Mouse (Mus musculus): Measurements from ENCODE around the gene Bcar1.

The Bcar1 gene

GRCm38 (mm10) chr8:111716603-111717487 is 26.8 kb downstream of the Bcar1 start:
- no peak for DNase-seq (ENCODE audit: low read depth, low spot score)

- DNase-seq (ENCODE audit: low read depth, low spot score), result no peak
Measured at GRCm38 (mm10) chr8:111715514-111715913, 28.1 kb downstream of the Bcar1 start.

- DNase-seq (ENCODE audit: low read depth, low spot score), result no peak
Measured at GRCm38 (mm10) chr8:111714295-111714694, 29.3 kb downstream of the Bcar1 start.

GRCm38 (mm10) chr8:111713817-111714216 is 29.8 kb downstream of the Bcar1 start:
- no peak for DNase-seq (ENCODE audit: low read depth, low spot score)

GRCm38 (mm10) chr8:111713291-111713690 is 30.3 kb downstream of the Bcar1 start:
- no peak for DNase-seq (ENCODE audit: low read depth, low spot score)

- DNase-seq (ENCODE audit: low read depth, low spot score), result no peak
Measured at GRCm38 (mm10) chr8:111712588-111712987, 31.0 kb downstream of the Bcar1 start.

- DNase-seq (ENCODE audit: low read depth, low spot score), result no peak
Measured at GRCm38 (mm10) chr8:111712135-111712534, 31.5 kb downstream of the Bcar1 start.

- DNase-seq (ENCODE audit: low read depth, low spot score), result no peak
Measured at GRCm38 (mm10) chr8:111710777-111711485, 32.7 kb downstream of the Bcar1 start.

GRCm38 (mm10) chr8:111709223-111709622 is 34.4 kb downstream of the Bcar1 start:
- no peak for DNase-seq (ENCODE audit: low read depth, low spot score)

- DNase-seq (ENCODE audit: low read depth, low spot score), result no peak
Measured at GRCm38 (mm10) chr8:111708265-111708664, 35.3 kb downstream of the Bcar1 start.

- no peak for DNase-seq (ENCODE audit: low read depth, low spot score)
Measured at GRCm38 (mm10) chr8:111705699-111706098, 37.9 kb downstream of the Bcar1 start.

GRCm38 (mm10) chr8:111705222-111705621 is 38.4 kb downstream of the Bcar1 start:
- DNase-seq (ENCODE audit: low read depth, low spot score), result no peak

GRCm38 (mm10) chr8:111704585-111704984 is 39.0 kb downstream of the Bcar1 start:
- DNase-seq (ENCODE audit: low read depth, low spot score), result no peak

GRCm38 (mm10) chr8:111701380-111701779 is 42.2 kb downstream of the Bcar1 start:
- no peak for DNase-seq (ENCODE audit: low read depth, low spot score)

- DNase-seq (ENCODE audit: low read depth, low spot score), result no peak
Measured at GRCm38 (mm10) chr8:111700740-111701139, 42.9 kb downstream of the Bcar1 start.

GRCm38 (mm10) chr8:111700201-111700600 is 43.4 kb downstream of the Bcar1 start:
- no peak for DNase-seq (ENCODE audit: low read depth, low spot score)

- no peak for DNase-seq (ENCODE audit: low read depth, low spot score)
Measured at GRCm38 (mm10) chr8:111699035-111699434, 44.6 kb downstream of the Bcar1 start.

- DNase-seq (ENCODE audit: low read depth, low spot score), result no peak
Measured at GRCm38 (mm10) chr8:111697655-111698054, 46.0 kb downstream of the Bcar1 start.

GRCm38 (mm10) chr8:111695441-111695840 is 48.2 kb downstream of the Bcar1 start:
- no peak for DNase-seq (ENCODE audit: low read depth, low spot score)

- peak; percentile 54 for DNase-seq (ENCODE audit: low read depth, low spot score)
Measured at GRCm38 (mm10) chr8:111693261-111693741, 50.3 kb downstream of the Bcar1 start.

- no peak for DNase-seq (ENCODE audit: low read depth, low spot score)
Measured at GRCm38 (mm10) chr8:111690960-111691445, 52.6 kb downstream of the Bcar1 start, which contains the start of gene Ctrb1. Ctrb1 (minus strand) TSS chr8:111691010.

- no peak for DNase-seq (ENCODE audit: low read depth, low spot score)
Measured at GRCm38 (mm10) chr8:111686881-111687280, 56.7 kb downstream of the Bcar1 start.
